Mouse (Mus musculus) embryo, embryonic 11 days (tissue): Measurements from ENCODE around the gene Gm21789.
"Not testable (repeated sequence)": the region's sequence is repeated elsewhere in the genome, so short reads cannot be mapped to it uniquely, and the experiment has no call there.

ENCODE experiments used
- DNase-seq: peaks from one replicate; pipeline ENCODE4 v3.0.0-alpha.2; 2015

Gene Gm21789

GRCm38 (mm10) chrX:32941468-32941867, at the start of gene Gm21789:
Gm21789 (plus strand) TSS chrX:32941768.
- DNase-seq = not testable (repeated sequence)

DNA sequence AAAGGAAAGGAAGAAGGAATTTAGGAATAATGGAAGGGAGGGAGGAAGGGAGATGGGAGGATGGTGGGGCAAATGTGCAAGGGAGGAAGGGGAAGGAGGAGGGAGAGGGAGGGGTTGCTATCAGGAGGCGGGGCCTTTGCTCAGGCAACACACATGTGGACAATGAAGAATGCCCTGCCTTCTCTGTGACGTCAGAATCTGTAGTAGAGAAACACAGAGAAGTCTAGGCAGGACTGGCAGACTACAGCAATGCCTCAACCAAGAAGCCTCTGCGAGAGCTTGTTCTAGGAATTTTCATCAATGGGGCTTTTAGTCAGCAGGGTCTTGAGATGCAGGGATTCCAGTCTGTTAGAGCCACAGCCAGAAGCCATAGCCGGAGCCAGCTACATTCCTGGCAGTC, 47.2 kb upstream of the Gm21789 start, which contains the start of gene Btbd35f30:
Btbd35f30 (plus strand) TSS at position 301 of the 400 bp plus-strand sequence.
- DNase-seq = not testable (repeated sequence)

- DNase-seq = not testable (repeated sequence)
Observed at GRCm38 (mm10) chrX:32973597-32973996, 32.0 kb downstream of the Gm21789 start, which contains the start of gene Btbd35f5. Btbd35f5 (plus strand) TSS chrX:32973897.
